Mouse (Mus musculus) large intestine, adult 2 months (tissue): Measurements from ENCODE around the gene Gtf2i. TPM values are rescaled to one million over a fixed set of nuclear protein-coding genes. Genes with fewer than 3 reads are reported as not detected.

Experiments
- DNase-seq: peaks from one replicate; pipeline ENCODE4 v3.0.0-alpha.2; 2012; ENCODE audit warnings: low read depth, low spot score
- WGBS: fragments of 180-500 bp; shearing (Covaris S2); methylation state at CpG from one replicate; pipeline ENCODE4 v1.1.7; 2018; 5-methylcytosine and 5-hydroxymethylcytosine counted together
- polyA plus RNA-seq: library from polyadenylated mRNA; depleted of rRNA; stranded (reverse); fragments of >200 nt; gene quantifications from 2 replicates; pipeline ENCODE4 v1.2.3, GENCODE M21; 2012; rRNA removed

The Gtf2i gene
- polyA plus RNA-seq, 1 experiment: 29.3 TPM

GRCm38 (mm10) chr5:134227574-134228248 is 86.8 kb downstream of the Gtf2i start:
- 43% methylated on average over 11 of the region's 11 CpGs for WGBS
- DNase-seq: no peak

GRCm38 (mm10) chr5:134226946-134227345 is 87.6 kb downstream of the Gtf2i start:
- no peak for DNase-seq
- 44% methylated on average over 12 of the region's 12 CpGs for WGBS

- 79% methylated on average over 30 of the region's 30 CpGs for WGBS
- DNase-seq: no peak
Measured at GRCm38 (mm10) chr5:134225110-134225901, 89.3 kb downstream of the Gtf2i start.

GRCm38 (mm10) chr5:134221708-134222150 is 92.8 kb downstream of the Gtf2i start:
- DNase-seq: no peak
- 12% methylated on average over 36 of the region's 36 CpGs for whole genome bisulfite sequencing

GRCm38 (mm10) chr5:134221278-134221677 is 93.3 kb downstream of the Gtf2i start:
- DNase-seq: no peak
- 56% methylated on average over 4 of the region's 4 CpGs for WGBS

- WGBS: 86% methylated on average over 7 of the region's 7 CpGs
- DNase-seq: no peak
Measured at GRCm38 (mm10) chr5:134217900-134218299, 96.7 kb downstream of the Gtf2i start.

- 58% methylated on average over 12 of the region's 12 CpGs for WGBS
- no peak for DNase-seq
Measured at GRCm38 (mm10) chr5:134214021-134214806, 100.3 kb downstream of the Gtf2i start.

- whole genome bisulfite sequencing: 31% methylated on average over 11 of the region's 11 CpGs
- no peak for DNase-seq
Measured at GRCm38 (mm10) chr5:134209931-134210554, 104.5 kb downstream of the Gtf2i start.

- 78% methylated on average over 10 of the region's 10 CpGs for WGBS
- no peak for DNase-seq
Measured at GRCm38 (mm10) chr5:134206721-134207120, 107.8 kb downstream of the Gtf2i start.

- no peak for DNase-seq
- 83% methylated on average over 8 of the region's 8 CpGs for WGBS
Measured at GRCm38 (mm10) chr5:134193664-134194063, 120.9 kb downstream of the Gtf2i start.

GRCm38 (mm10) chr5:134188571-134188970 is 126.0 kb downstream of the Gtf2i start:
- no peak for DNase-seq
- 74% methylated on average over 7 of the region's 7 CpGs for WGBS

Other genes with a start within 250 kb of the Gtf2i start
- 7.3 and 8.6 TPM in 2 replicates for gene Castor2, start 215.0 kb downstream of the Gtf2i start, polyA plus RNA-seq
- 13.0 and 14.0 TPM in 2 replicates for gene Rcc1l, start 138.0 kb downstream of the Gtf2i start, polyA plus RNA-seq
- 4.8 and 5.2 TPM in 2 replicates for gene Gtf2ird2, start 130.7 kb downstream of the Gtf2i start, polyA plus RNA-seq
- gene Ncf1, start 85.1 kb downstream of the Gtf2i start, polyA plus RNA-seq: 13.5 and 14.9 TPM in 2 replicates
- 52.5 and 57.9 TPM in 2 replicates for gene Gtf2ird1, start 142.0 kb upstream of the Gtf2i start, polyA plus RNA-seq
- gene Clip2, start 237.7 kb upstream of the Gtf2i start, polyA plus RNA-seq: 34.0 and 42.1 TPM in 2 replicates
- gene Syna, start 245.4 kb upstream of the Gtf2i start, polyA plus RNA-seq: 1.4 and 2.9 TPM in 2 replicates